Mouse (Mus musculus) hindbrain, embryonic 10.5 days (tissue): ENCODE measurements around the gene Adarb2. TPM values are rescaled to one million over a fixed set of nuclear protein-coding genes. Genes with fewer than 3 reads are reported as not detected.

Source experiments
- DNase-seq: peaks from one replicate; pipeline ENCODE4 v3.0.0-alpha.2; 2017; ENCODE audit warnings: low spot score
- H3K27ac ChIP-seq: fragments of 300-500 bp; sonication (generic); 2 replicates; pipeline ENCODE4 v1.5.1; 2016; ENCODE audit warnings: mild to moderate bottlenecking, moderate library complexity
- H3K27me3 ChIP-seq: fragments of 300-500 bp; sonication (generic); 2 replicates; pipeline ENCODE4 v1.6.1; 2016; ENCODE audit warnings: mild to moderate bottlenecking; ENCODE audit not compliant: poor library complexity, insufficient read depth, severe bottlenecking
- H3K36me3 ChIP-seq: fragments of 300-500 bp; sonication (generic); 2 replicates; pipeline ENCODE4 v1.6.1; 2016; ENCODE audit warnings: mild to moderate bottlenecking, moderate library complexity
- H3K4me1 ChIP-seq: fragments of 300-500 bp; sonication (generic); replicated peaks from 2 replicates; pipeline ENCODE4 v1.6.1; 2016; ENCODE audit warnings: mild to moderate bottlenecking
- H3K4me3 ChIP-seq: fragments of 300-500 bp; sonication (generic); 2 replicates; pipeline ENCODE4 v1.5.1; 2016; ENCODE audit warnings: mild to moderate bottlenecking, moderate library complexity
- H3K9me3 ChIP-seq: fragments of 300-500 bp; sonication (generic); 2 replicates; pipeline ENCODE4 v1.6.1; 2016; ENCODE audit warnings: mild to moderate bottlenecking, moderate library complexity
- WGBS: fragments of 180-500 bp; shearing (Covaris S2); methylation state at CpG from one replicate; pipeline ENCODE4 v1.1.7; 2016; 5-methylcytosine and 5-hydroxymethylcytosine counted together
- polyA plus RNA-seq: library from polyadenylated mRNA; unstranded; fragments of >200 nt; fragmentation: Nextera tagmentation; extraction: Ambion mirVana; gene quantifications from 2 replicates; pipeline ENCODE4 v1.2.1, GENCODE M21; 2016

The Adarb2 gene
- polyA plus RNA-seq, 1 experiment from 2014 or later, result 10.3 TPM

DNA sequence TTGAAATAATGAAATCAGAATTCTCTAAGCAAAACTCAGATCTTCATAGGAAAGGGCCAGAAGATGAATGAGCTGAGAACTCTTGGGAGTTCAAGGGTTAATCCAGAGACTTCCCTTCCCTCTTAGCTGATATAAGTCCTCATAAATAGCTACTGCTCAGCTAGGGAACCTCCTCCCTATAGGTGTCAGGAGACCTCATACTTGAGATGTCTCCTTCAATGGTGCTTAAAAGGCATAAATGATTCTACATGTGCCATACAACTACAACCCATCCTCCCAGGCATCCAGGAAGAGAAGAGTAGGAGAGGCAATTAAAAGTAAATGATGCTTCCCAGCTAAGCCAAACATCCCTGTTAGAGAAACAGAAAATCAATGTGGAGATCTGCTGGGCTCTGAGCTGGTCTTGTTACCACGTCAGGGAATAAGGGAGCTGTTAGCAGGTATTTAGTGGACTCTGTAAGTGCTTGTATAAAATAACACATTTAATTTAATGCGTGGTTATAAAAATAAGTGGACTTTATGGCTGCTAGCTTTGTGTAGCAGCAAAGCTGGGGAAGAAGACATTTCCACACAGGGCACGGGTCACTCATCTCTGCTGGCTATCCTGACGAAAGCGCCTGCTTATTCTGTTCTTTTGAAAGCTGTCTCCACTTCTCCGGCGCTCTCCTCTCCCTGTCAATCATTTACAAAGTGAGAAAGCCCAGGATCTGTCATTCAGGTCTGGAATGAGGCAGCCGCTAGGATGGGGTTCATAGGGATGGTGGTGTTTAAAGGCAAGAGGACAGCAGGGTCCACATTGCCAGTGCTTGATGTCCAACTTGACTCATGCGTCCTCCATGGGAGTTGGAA lies 331.8 kb downstream of the Adarb2 start:
- H3K27me3 ChIP-seq, result no peaks in the 10 kb centered on the region
- no peak overlapping the region for H3K27ac ChIP-seq
- H3K36me3 ChIP-seq, result no peaks in the 10 kb centered on the region
- WGBS, result 84% methylated on average over 9 of the region's 9 CpGs
- no peak overlapping the region for H3K4me3 ChIP-seq
- H3K9me3 ChIP-seq, result no peaks in the 10 kb centered on the region
- H3K4me1 ChIP-seq, result no peaks in the 10 kb centered on the region; the same call in 1 of the 2 replicates
- no peak for DNase-seq

DNA sequence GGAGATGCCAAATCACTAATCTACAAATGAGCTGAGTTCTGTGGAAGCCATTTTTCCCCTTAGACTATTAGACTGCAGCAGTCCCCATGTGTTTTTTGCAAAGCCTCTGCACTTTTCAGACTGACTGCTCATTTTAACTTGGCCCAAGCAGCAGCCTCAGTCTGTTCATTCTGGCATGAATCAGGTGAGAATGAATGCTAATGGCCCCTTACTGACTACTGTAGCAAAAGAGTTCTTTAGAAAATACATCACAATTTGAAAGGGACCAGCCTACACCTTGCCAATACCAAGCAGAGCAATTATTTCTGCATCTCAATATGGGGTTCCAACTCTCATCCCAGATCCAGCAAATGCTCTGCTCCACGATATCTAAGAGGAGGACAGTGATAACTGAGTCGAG lies 335.8 kb downstream of the Adarb2 start:
- 91% methylated on average over 2 of the region's 2 CpGs for WGBS
- H3K4me1 ChIP-seq, result no peaks in the 10 kb centered on the region
- no peaks in the 10 kb centered on the region for H3K27me3 ChIP-seq
- no peak overlapping the region for H3K4me3 ChIP-seq
- no peak for DNase-seq
- H3K27ac ChIP-seq, result no peak overlapping the region
- H3K9me3 ChIP-seq, result no peaks in the 10 kb centered on the region
- H3K36me3 ChIP-seq, result no peaks in the 10 kb centered on the region

DNA sequence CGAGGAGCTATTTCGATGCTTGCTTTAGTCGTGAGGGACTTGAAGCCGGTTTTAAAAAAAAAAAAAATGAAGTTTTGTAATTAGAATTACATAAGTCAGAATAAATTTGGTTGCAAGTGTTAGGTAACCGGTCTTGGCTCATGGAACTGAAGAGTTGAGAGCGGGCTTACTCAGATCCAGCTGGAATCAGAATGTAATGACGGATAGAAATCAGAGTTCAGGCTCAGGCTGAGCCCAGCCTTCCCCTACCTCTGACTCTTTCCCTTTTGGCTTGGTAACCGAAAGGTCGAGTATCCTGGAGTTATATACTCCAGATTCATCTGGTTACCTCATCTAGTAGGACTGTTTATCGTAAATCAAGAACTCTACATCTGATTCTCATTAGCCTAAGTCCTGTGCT lies 336.2 kb downstream of the Adarb2 start:
- Histone ChIP-seq H3K27ac (no peak overlapping the region), H3K4me3 (no peak overlapping the region), H3K27me3 (no peaks in the 10 kb centered on the region), H3K4me1 (no peaks in the 10 kb centered on the region), H3K36me3 (no peaks in the 10 kb centered on the region), H3K9me3 (no peaks in the 10 kb centered on the region)
- WGBS, result 92% methylated on average over 10 of the region's 10 CpGs
- no peak for DNase-seq

DNA sequence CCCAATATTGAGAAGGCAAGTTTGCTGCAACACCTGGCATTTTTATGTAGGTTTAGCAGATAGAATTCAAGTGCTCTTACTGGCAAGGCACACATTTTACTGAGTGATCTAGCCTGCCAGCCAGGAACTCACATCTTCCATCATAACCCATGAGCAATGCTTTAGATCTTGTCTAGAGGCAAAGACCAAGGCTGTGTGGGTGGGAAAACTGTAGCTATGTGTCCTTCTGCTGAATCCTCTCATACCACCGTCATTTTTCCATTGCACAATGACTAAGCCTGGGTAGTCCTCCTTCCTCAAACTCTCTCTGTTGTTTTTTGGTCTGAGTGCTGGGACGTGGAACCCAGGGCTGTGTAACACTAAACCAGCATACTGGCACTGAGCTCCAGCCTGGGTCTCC lies 340.0 kb downstream of the Adarb2 start:
- 87% methylated on average over 2 of the region's 2 CpGs for WGBS

DNA sequence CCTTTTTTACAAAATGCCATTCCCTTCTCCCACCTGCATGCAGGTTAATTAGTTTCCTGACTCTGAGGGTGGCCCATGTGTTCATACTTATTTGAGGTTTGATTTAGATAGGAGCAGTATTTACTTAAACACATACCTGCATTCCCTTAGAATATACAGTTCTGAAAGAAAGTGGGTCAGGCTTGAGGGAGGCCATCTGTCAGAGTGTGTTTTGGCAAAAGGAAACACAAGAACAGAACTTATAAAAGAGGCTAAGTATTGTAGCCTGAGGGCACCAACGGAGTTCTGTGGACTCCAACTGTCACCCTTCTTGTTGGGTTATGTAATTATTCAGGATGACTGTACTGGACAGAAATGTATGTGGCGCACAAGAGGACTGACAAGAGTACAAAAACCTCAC lies 349.6 kb downstream of the Adarb2 start:
- H3K9me3 ChIP-seq, result no peaks in the 10 kb centered on the region
- no peaks in the 10 kb centered on the region for H3K27me3 ChIP-seq
- no peaks in the 10 kb centered on the region for H3K4me1 ChIP-seq
- 86% methylated on average over 2 of the region's 2 CpGs for WGBS
- H3K27ac ChIP-seq, result no peak overlapping the region
- H3K36me3 ChIP-seq, result no peaks in the 10 kb centered on the region
- H3K4me3 ChIP-seq, result no peak overlapping the region
- DNase-seq, result no peak

More for the DNA sequence above, 340.0 kb downstream of the Adarb2 start:
- no peaks in the 10 kb centered on the region for H3K9me3 ChIP-seq
- no peaks in the 10 kb centered on the region for H3K36me3 ChIP-seq
- H3K27me3 ChIP-seq, result no peaks in the 10 kb centered on the region
- H3K4me1 ChIP-seq, result no peaks in the 10 kb centered on the region
- no peak for DNase-seq
- H3K27ac ChIP-seq, result no peak overlapping the region
- no peak overlapping the region for H3K4me3 ChIP-seq

DNA sequence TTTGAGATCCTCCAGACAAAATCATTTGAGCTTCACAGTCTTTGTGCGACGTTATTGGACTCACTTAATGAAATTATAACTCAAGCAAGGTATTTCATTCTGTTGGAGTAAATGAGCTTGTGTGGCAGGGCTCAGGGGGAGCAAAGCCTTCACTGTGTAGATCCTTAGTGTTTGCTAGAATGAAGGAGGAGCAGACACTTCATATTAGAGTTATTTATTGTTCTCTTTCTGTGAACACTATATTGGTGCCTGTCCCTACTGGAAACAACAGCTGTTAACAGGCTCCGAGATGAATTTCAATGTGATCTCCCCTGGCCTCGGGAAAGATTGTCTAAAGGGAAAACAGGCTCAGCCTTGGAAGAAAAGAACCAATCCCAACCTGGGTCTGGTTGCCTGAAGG lies 355.1 kb downstream of the Adarb2 start:
- no peak overlapping the region for H3K4me3 ChIP-seq
- no peaks in the 10 kb centered on the region for H3K36me3 ChIP-seq
- H3K4me1 ChIP-seq, result no peaks in the 10 kb centered on the region
- DNase-seq, result no peak
- peaks cover 4% of the 10 kb centered on the region; the same call in 1 of the 2 replicates for H3K9me3 ChIP-seq
- no peaks in the 10 kb centered on the region for H3K27me3 ChIP-seq
- no peak overlapping the region for H3K27ac ChIP-seq
- 79% methylated on average over 4 of the region's 4 CpGs for WGBS

DNA sequence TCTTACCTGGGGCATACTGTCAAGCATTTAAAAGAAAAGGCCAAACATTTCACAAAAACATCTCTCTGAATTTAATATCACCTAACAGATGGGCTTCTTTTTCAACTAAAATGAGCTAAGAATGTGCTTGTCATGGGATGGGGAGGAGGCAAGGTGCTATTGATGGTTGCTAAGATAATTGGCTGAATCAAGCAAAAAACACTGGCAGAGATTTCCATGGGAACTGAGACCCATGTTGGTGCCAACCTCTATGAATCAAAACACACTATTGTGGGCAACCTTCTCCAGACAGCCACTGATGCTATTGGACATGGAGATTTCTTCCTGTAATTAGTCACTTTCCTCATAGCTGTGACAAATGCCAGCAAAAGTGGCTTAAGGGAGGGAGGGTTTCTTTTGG lies 357.8 kb downstream of the Adarb2 start:
- Histone ChIP-seq H3K4me3 (no peak overlapping the region), H3K4me1 (no peaks in the 10 kb centered on the region), H3K9me3 (peaks cover 4% of the 10 kb centered on the region; the same call in 1 of the 2 replicates), H3K36me3 (no peaks in the 10 kb centered on the region), H3K27me3 (no peaks in the 10 kb centered on the region), H3K27ac (no peak overlapping the region)
- no peak for DNase-seq

DNA sequence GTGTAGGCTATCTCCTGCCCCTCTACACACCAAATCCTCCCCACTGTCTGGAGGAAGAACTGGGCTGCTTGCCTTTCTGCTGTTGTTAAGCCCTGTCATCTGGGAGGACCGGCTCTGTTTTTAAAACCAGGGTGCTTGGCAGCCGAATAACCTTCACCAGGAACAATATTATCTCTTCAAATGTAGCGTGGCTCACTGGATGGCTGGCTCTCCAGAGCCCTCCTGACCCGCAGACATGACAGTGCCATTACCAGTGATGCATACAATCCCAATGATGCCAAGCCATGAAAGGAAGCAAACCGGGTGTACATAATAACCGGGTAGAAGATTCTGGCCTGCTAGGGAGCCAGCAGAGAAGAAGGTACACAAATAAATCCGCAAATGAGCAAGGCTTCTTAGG lies 360.5 kb downstream of the Adarb2 start:
- Histone ChIP-seq H3K4me1 (no peaks in the 10 kb centered on the region), H3K4me3 (no peak overlapping the region), H3K27me3 (no peaks in the 10 kb centered on the region), H3K36me3 (no peaks in the 10 kb centered on the region), H3K27ac (no peak overlapping the region), H3K9me3 (peaks cover 4% of the 10 kb centered on the region; the same call in 1 of the 2 replicates)
- no peak for DNase-seq
- 91% methylated on average over 7 of the region's 7 CpGs for WGBS

DNA sequence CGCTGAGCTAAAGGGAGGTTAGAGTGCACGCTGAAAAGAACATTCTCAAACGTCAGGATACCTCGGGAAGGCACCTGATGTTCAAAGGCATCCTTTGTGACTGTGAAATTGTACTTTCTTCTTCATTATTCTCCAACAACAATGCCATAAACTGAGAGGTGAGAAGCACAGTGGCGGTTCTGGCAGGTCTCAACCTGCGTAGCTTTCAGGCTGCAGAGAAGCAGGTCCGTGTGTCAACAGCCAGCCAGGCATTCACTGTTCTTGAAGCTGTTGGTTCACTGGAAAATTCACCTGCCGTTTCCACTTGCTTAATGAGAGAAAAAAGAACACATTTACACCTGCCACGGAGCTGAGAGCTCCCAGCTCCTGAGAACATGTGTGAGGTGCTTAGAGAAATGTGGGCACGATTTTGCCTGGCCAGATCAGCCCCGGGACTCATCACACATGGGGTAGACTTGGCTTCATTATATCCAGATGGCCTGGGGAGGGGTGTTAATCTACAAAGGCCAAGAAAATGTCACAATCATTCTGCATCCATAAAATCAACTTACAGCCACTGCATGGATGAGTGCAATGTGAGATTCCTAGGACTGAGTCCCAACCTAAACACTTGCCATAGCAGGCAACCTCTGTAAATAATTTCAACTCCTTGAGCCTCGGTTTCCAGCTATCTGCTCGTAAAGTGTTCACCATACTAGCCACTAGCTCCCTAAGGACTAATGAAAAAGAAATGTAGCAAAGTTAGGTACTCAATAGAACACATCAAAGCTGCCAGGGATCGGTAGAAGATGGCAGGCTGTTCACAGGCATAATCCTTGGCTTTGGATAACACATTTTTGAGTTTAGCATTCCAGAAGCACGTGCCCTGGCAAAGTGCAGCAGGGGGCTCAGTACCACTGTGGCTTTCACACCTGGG lies 364.7 kb downstream of the Adarb2 start:
- H3K27ac ChIP-seq, result no peak overlapping the region
- no peaks in the 10 kb centered on the region for H3K9me3 ChIP-seq
- no peaks in the 10 kb centered on the region for H3K27me3 ChIP-seq
- DNase-seq, result no peak
- WGBS, result 78% methylated on average over 15 of the region's 15 CpGs
- no peaks in the 10 kb centered on the region for H3K4me1 ChIP-seq
- H3K36me3 ChIP-seq, result no peaks in the 10 kb centered on the region
- H3K4me3 ChIP-seq, result no peak overlapping the region

DNA sequence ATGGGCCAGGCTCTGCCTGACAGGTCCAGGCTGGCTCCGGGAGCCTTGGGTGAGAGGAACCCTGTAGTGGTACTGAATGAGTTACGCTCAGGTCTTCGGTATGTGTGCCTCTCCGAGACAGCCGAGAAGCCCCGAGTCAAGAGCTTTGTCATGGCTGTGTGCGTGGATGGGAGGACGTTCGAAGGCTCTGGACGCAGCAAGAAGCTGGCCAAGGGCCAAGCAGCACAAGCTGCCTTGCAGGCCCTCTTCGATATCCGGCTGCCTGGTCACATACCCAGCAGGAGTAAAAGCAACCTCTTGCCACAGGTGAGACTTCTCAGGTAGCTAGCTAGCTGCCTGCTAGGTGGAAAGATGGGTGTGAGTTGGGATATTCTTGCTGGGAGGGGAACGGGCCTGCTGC lies 367.6 kb downstream of the Adarb2 start:
- no peaks in the 10 kb centered on the region for H3K36me3 ChIP-seq
- no peak overlapping the region for H3K4me3 ChIP-seq
- H3K27me3 ChIP-seq, result no peaks in the 10 kb centered on the region
- H3K9me3 ChIP-seq, result no peaks in the 10 kb centered on the region
- no peak for DNase-seq
- WGBS, result 92% methylated on average over 13 of the region's 13 CpGs
- H3K27ac ChIP-seq, result no peak overlapping the region
- no peaks in the 10 kb centered on the region for H3K4me1 ChIP-seq

DNA sequence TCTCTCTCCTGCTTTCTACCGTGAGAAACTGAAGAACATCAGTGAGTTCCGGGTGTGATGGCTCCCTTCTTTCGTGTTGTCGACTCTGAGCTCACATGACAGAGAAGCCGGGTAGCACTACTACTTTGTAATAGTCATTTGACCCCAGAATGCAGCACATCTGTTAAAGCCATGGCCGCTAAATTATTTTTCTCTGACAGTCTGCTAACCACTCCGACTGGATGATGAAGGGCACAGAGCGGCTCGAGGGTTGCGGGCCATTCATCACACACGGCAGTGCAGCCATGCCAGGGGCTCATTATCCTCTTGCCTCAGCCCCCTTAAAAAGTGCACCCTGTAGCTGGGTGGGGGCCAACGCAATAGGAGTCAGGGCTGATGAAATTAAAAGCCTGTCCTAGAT lies 371.2 kb downstream of the Adarb2 start:
- WGBS, result 89% methylated on average over 12 of the region's 12 CpGs
- Histone ChIP-seq H3K4me3 (no peak overlapping the region), H3K4me1 (no peaks in the 10 kb centered on the region), H3K9me3 (peaks cover 8% of the 10 kb centered on the region), H3K27me3 (no peaks in the 10 kb centered on the region), H3K27ac (no peak overlapping the region), H3K36me3 (no peaks in the 10 kb centered on the region)
- DNase-seq, result no peak

DNA sequence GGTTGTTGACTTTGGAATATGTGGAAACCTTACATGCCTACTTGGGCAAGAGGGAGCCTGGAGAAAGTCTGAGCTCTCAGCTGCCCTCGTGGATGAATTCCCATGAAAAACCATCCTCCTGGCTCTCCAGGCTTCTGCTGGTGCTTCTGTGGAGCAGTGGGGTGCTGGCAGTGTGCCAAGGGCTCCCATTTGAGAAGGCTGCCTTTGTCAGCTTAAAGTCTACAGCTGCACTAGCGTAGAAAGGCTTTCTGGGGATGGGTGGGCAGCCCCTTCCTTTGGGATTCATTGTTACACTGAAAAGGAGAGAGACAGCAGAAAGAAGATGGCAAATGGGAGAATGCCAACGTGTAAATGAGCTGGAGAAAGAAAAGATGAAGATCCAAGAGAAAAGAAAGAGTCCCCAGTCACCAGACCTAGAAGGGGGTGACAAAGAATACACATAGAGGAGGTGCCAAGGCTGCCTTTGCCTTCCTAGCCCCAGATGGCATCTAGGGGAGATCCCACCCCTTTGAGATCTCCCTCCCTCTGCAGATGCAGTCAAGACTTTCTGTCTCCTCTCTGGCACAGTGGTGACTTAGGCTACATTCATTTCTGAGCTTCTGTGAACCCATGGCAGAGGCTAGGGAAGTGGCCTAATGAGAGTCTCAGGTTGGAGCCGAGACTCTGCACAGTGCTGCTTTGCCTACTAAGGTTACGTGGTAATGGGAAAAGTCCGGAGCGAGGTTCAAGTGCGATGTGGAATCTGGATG lies 381.8 kb downstream of the Adarb2 start:
- H3K36me3 ChIP-seq, result no peaks in the 10 kb centered on the region
- WGBS, result 85% methylated on average over 8 of the region's 8 CpGs
- no peaks in the 10 kb centered on the region for H3K9me3 ChIP-seq
- no peak for DNase-seq
- no peaks in the 10 kb centered on the region for H3K27me3 ChIP-seq
- H3K4me1 ChIP-seq, result no peaks in the 10 kb centered on the region
- H3K4me3 ChIP-seq, result no peak overlapping the region
- no peak overlapping the region for H3K27ac ChIP-seq
